Mouse (Mus musculus) spleen, adult 2 months (tissue): ENCODE measurements at regions not wholly inside any gene's neighbourhood (a gene's known extent, or its start where the extent isn't known, plus 50 kb on each side); places are given as distances from the start of the nearest gene placed in this dataset.

Experiments used
- CTCF ChIP-seq: fragments of 200-500 bp; IDR thresholded peaks from 2 replicates; pipeline ENCODE4 v1.5.1; 2011; ENCODE audit warnings: mild to moderate bottlenecking, inconsistent platforms; ENCODE audit not compliant: insufficient read depth, insufficient read length, insufficient replicate concordance; ENCODE audit errors: extremely low read depth
- POLR2A ChIP-seq: fragments of 200-500 bp; IDR thresholded peaks from 2 replicates; pipeline ENCODE4 v1.6.1; 2011; ENCODE audit warnings: low read depth, low read length, inconsistent platforms

DNA sequence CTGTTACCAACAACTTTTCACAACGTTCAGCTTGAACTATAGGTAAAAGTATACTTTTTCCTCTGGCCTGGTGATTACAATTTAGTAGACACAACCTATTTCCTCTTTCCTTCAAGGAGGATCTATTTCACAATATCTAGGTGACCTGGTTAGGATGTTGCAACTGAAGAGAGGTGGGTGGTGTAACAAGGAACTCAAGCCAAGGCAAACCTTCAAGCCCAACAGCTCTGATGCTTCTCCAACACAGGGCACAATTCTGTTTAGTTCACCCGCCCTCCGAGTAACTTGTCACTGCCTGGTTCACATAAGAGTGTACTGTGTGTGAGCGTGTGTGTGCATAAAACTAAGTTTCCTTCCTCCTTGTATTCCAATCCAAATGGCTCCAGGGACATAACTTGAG, 161.2 kb upstream of the Far2 start:
- TF ChIP-seq CTCF (no peak), POLR2A (no peak)
